Mouse (Mus musculus) embryonic facial prominence, embryonic 12.5 days (tissue): ENCODE data around the gene Srebf1. TPM values are rescaled to one million over a fixed set of nuclear protein-coding genes. Genes with fewer than 3 reads are reported as not detected.
A peak's percentile ranks its signal among the peaks of the same experiment; 100 is the strongest.

Source experiments
- ATAC-seq: fragments of 200-750 bp; cut with Nextera tagmentation; 2 replicates; pipeline ENCODE4 v1.8.0; 2017; ENCODE audit not compliant: insufficient number of reproducible peaks, insufficient read depth, low FRiP score, low TSS enrichment
- H3K27ac ChIP-seq: fragments of 300-500 bp; sonication (generic); 2 replicates; pipeline ENCODE4 v1.5.1; 2016; ENCODE audit warnings: mild to moderate bottlenecking
- H3K27me3 ChIP-seq: fragments of 300-500 bp; sonication (generic); 2 replicates; pipeline ENCODE4 v1.6.1; 2016; ENCODE audit warnings: mild to moderate bottlenecking, moderate library complexity
- H3K36me3 ChIP-seq: fragments of 300-500 bp; sonication (generic); 2 replicates; pipeline ENCODE4 v1.6.1; 2016; ENCODE audit warnings: mild to moderate bottlenecking
- H3K4me1 ChIP-seq: fragments of 300-500 bp; sonication (generic); 2 replicates; pipeline ENCODE4 v1.6.1; 2016
- H3K4me2 ChIP-seq: fragments of 300-500 bp; sonication (generic); replicated peaks from 2 replicates; pipeline ENCODE4 v1.6.1; 2016; ENCODE audit warnings: mild to moderate bottlenecking, moderate library complexity
- H3K4me3 ChIP-seq: fragments of 300-500 bp; sonication (generic); 2 replicates; pipeline ENCODE4 v1.5.1; 2016; ENCODE audit warnings: mild to moderate bottlenecking
- H3K9ac ChIP-seq: fragments of 300-500 bp; sonication (generic); 2 replicates; pipeline ENCODE4 v1.6.1; 2016; ENCODE audit warnings: mild to moderate bottlenecking, moderate library complexity
- H3K9me3 ChIP-seq: fragments of 300-500 bp; sonication (generic); 2 replicates; pipeline ENCODE4 v1.6.1; 2016; ENCODE audit warnings: mild to moderate bottlenecking, moderate library complexity
- WGBS: fragments of 180-500 bp; shearing (Covaris S2); methylation state at CpG from one replicate; pipeline ENCODE4 v1.1.7; 2016; 5-methylcytosine and 5-hydroxymethylcytosine counted together
- polyA plus RNA-seq: library from polyadenylated mRNA; unstranded; fragments of >200 nt; fragmentation: Nextera tagmentation; extraction: Ambion mirVana; gene quantifications from 2 replicates; pipeline ENCODE4 v1.2.1, GENCODE M21; 2016

Gene Srebf1
- polyA plus RNA-seq, 1 experiment from 2014 or later: 56.6 TPM

- WGBS: 92% methylated on average over 25 of the region's 25 CpGs
- no peak for ATAC-seq
- Histone ChIP-seq H3K4me2 (no peak overlapping the region), H3K9me3 (no peaks in the 10 kb centered on the region), H3K27ac (no peak overlapping the region), H3K4me1 (peaks cover 21% of the 10 kb centered on the region), H3K4me3 (no peak overlapping the region), H3K36me3 (peaks cover 84% of the 10 kb centered on the region), H3K9ac (no peak overlapping the region), H3K27me3 (no peaks in the 10 kb centered on the region)
Observed at GRCm38 (mm10) chr11:60188275-60188853, 34.0 kb downstream of the Srebf1 start.

GRCm38 (mm10) chr11:60187070-60187469, 35.3 kb downstream of the Srebf1 start:
- ATAC-seq: no peak
- 0 out of 2 replicates have a peak overlapping the region, but pooled peaks have one; percentile 6 for H3K27ac ChIP-seq
- no peak overlapping the region for H3K9ac ChIP-seq
- H3K4me3 ChIP-seq: no peak overlapping the region
- H3K27me3 ChIP-seq: no peaks in the 10 kb centered on the region
- H3K4me1 ChIP-seq: peaks cover 34% of the 10 kb centered on the region
- WGBS: 82% methylated on average over 11 of the region's 11 CpGs
- H3K4me2 ChIP-seq: no peak overlapping the region
- peaks cover 72% of the 10 kb centered on the region for H3K36me3 ChIP-seq
- H3K9me3 ChIP-seq: no peaks in the 10 kb centered on the region

GRCm38 (mm10) chr11:60185396-60186231, 36.8 kb downstream of the Srebf1 start:
- H3K27me3 ChIP-seq: no peaks in the 10 kb centered on the region
- H3K9ac ChIP-seq: no peak overlapping the region; the same call in 1 of the 2 replicates
- no peak overlapping the region for H3K4me2 ChIP-seq
- H3K9me3 ChIP-seq: no peaks in the 10 kb centered on the region
- peaks cover 57% of the 10 kb centered on the region for H3K36me3 ChIP-seq
- peaks cover 47% of the 10 kb centered on the region for H3K4me1 ChIP-seq
- WGBS: 83% methylated on average over 20 of the region's 20 CpGs
- H3K27ac ChIP-seq: peak overlapping the region; percentile 55; the same call in 1 of the 2 replicates
- no peak overlapping the region for H3K4me3 ChIP-seq
- ATAC-seq: no peak

GRCm38 (mm10) chr11:60184346-60185325, 37.7 kb downstream of the Srebf1 start:
- Histone ChIP-seq H3K36me3 (peaks cover 48% of the 10 kb centered on the region), H3K9me3 (no peaks in the 10 kb centered on the region), H3K4me2 (no peak overlapping the region), H3K27me3 (no peaks in the 10 kb centered on the region), H3K4me3 (no peak overlapping the region), H3K27ac (0 out of 2 replicates have a peak overlapping the region, but pooled peaks have one; percentile 24), H3K4me1 (peaks cover 47% of the 10 kb centered on the region), H3K9ac (peak overlapping the region; percentile 2; the same call in 1 of the 2 replicates)
- 56% methylated on average over 22 of the region's 22 CpGs for WGBS
- no peak for ATAC-seq

- peaks cover 29% of the 10 kb centered on the region for H3K36me3 ChIP-seq
- no peak overlapping the region for H3K4me3 ChIP-seq
- peak overlapping the region; percentile 17; the same call in 1 of the 2 replicates for H3K4me2 ChIP-seq
- no peaks in the 10 kb centered on the region for H3K27me3 ChIP-seq
- WGBS: 44% methylated on average over 2 of the region's 2 CpGs
- H3K27ac ChIP-seq: 0 out of 2 replicates have a peak overlapping the region, but pooled peaks have one; percentile 4
- ATAC-seq: no peak
- H3K4me1 ChIP-seq: peaks cover 62% of the 10 kb centered on the region
- no peaks in the 10 kb centered on the region for H3K9me3 ChIP-seq
- H3K9ac ChIP-seq: no peak overlapping the region
Observed at GRCm38 (mm10) chr11:60182741-60183140, 39.6 kb downstream of the Srebf1 start.

GRCm38 (mm10) chr11:60182116-60182670, 40.2 kb downstream of the Srebf1 start:
- Histone ChIP-seq H3K27me3 (no peaks in the 10 kb centered on the region), H3K9me3 (no peaks in the 10 kb centered on the region), H3K36me3 (peaks cover 23% of the 10 kb centered on the region), H3K4me1 (peaks cover 68% of the 10 kb centered on the region), H3K4me2 (peak overlapping the region; percentile 17; the same call in 1 of the 2 replicates), H3K9ac (no peak overlapping the region), H3K4me3 (no peak overlapping the region), H3K27ac (0 out of 2 replicates have a peak overlapping the region, but pooled peaks have one; percentile 4)
- 75% methylated on average over 12 of the region's 12 CpGs for WGBS
- no peak for ATAC-seq

GRCm38 (mm10) chr11:60178506-60178905, 43.9 kb downstream of the Srebf1 start:
- Histone ChIP-seq H3K36me3 (no peaks in the 10 kb centered on the region), H3K4me3 (no peak overlapping the region), H3K4me1 (peaks cover 75% of the 10 kb centered on the region), H3K9ac (no peak overlapping the region), H3K27me3 (no peaks in the 10 kb centered on the region), H3K9me3 (no peaks in the 10 kb centered on the region), H3K27ac (no peak overlapping the region), H3K4me2 (0 out of 2 replicates have a peak overlapping the region, but pooled peaks have one; percentile 93)
- ATAC-seq: no peak

- Histone ChIP-seq H3K27me3 (no peaks in the 10 kb centered on the region), H3K4me1 (peaks cover 75% of the 10 kb centered on the region), H3K4me3 (0 out of 2 replicates have a peak overlapping the region, but pooled peaks have one; percentile 50), H3K4me2 (peak overlapping the region; percentile 93), H3K36me3 (no peaks in the 10 kb centered on the region), H3K27ac (peak overlapping the region; percentile 93), H3K9me3 (no peaks in the 10 kb centered on the region), H3K9ac (no peak overlapping the region; the same call in 1 of the 2 replicates)
- no peak for ATAC-seq
- WGBS: 43% methylated on average over 6 of the region's 6 CpGs
Observed at GRCm38 (mm10) chr11:60178005-60178404, 44.4 kb downstream of the Srebf1 start.

- under 1% methylated on average over 42 of the region's 42 CpGs for WGBS
- peaks cover 74% of the 10 kb centered on the region for H3K4me1 ChIP-seq
Observed at GRCm38 (mm10) chr11:60176975-60177657, 45.3 kb downstream of the Srebf1 start.

GRCm38 (mm10) chr11:60176182-60176974, 46.0 kb downstream of the Srebf1 start:
- peak overlapping the region; percentile 93 for H3K27ac ChIP-seq
- no peaks in the 10 kb centered on the region for H3K9me3 ChIP-seq
- H3K36me3 ChIP-seq: no peaks in the 10 kb centered on the region
- peak overlapping the region; percentile 50 for H3K4me3 ChIP-seq
- no peaks in the 10 kb centered on the region for H3K27me3 ChIP-seq
- peak overlapping the region; percentile 61 for H3K9ac ChIP-seq
- peak overlapping the region; percentile 93 for H3K4me2 ChIP-seq
- WGBS: under 1% methylated on average over 71 of the region's 71 CpGs
- 0 out of 2 replicates have a peak, but pooled peaks have one; percentile 17 for ATAC-seq
- H3K4me1 ChIP-seq: peaks cover 70% of the 10 kb centered on the region

More at GRCm38 (mm10) chr11:60176975-60177657, 45.3 kb downstream of the Srebf1 start:
- Histone ChIP-seq H3K27ac (peak overlapping the region; percentile 93), H3K36me3 (no peaks in the 10 kb centered on the region), H3K4me3 (peak overlapping the region; percentile 50), H3K4me2 (peak overlapping the region; percentile 93), H3K9ac (peak overlapping the region; percentile 61), H3K9me3 (no peaks in the 10 kb centered on the region), H3K27me3 (no peaks in the 10 kb centered on the region)
- peak; percentile 59 for ATAC-seq
